Mouse (Mus musculus): ENCODE results near the gene Fam192a. TPM values are rescaled to one million over a fixed set of nuclear protein-coding genes. Genes with fewer than 3 reads are reported as not detected.

The Fam192a gene
- polyA plus RNA-seq, 1 experiment from 2014 or later: 40.9 TPM

- TF ChIP-seq CTCF (IDR thresholded peaks at IDR 0.05) (no peak), EP300 (IDR thresholded peaks at IDR 0.05) (no peak)
- H3K36me3 ChIP-seq (ENCODE audit: insufficient read depth, low read length): peaks cover 36% of the 10 kb centered on the region; the same call in 1 of the 2 replicates
- no peak overlapping the region for H3K27ac ChIP-seq (ENCODE audit: low read length)
- no peak for ATAC-seq
- no peak overlapping the region for H3K4me2 ChIP-seq (replicated peaks; ENCODE audit: low read depth, low read length)
- H3K4me1 ChIP-seq (ENCODE audit: insufficient read depth, low read depth, low read length): no peaks in the 10 kb centered on the region
- H3K9me3 ChIP-seq (ENCODE audit: low read length): no peaks in the 10 kb centered on the region
- WGBS: 85% methylated on average over 7 of the region's 7 CpGs
- DNase-seq (ENCODE audit: low spot score): no peak
- H3K27me3 ChIP-seq (replicated peaks; ENCODE audit: insufficient read depth, low read length): no peaks in the 10 kb centered on the region
- H3K9ac ChIP-seq (replicated peaks; ENCODE audit: low read depth): no peak overlapping the region
- no peak overlapping the region for H3K4me3 ChIP-seq (ENCODE audit: low read depth, low read length)
These were observed 19.8 kb downstream of the Fam192a start for GRCm38 (mm10) chr8:94581820-94582483.

DNA sequence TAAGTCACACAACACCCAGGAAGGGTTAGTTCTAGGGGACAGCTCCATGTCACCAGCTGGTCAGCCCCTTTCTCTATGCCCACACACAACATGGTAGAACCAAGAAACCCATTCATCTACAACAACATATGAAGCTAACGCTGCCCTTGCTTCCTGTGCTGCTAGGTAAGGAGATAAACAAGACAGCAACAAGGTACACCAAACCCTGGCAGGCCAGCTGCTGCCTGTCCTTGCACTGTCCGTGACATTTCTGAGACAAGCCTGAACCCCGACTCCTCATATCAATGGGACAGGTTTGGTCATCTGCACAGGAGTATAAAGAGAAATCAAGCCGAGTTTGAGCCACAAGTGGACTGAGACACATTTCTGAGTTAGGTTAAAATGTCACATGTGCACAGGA, 26.6 kb downstream of the Fam192a start:
- Histone ChIP-seq H3K4me2 (replicated peaks; ENCODE audit: low read depth, low read length) (no peak overlapping the region), H3K9me3 (ENCODE audit: low read length) (no peaks in the 10 kb centered on the region), H3K9ac (replicated peaks; ENCODE audit: low read depth) (no peak overlapping the region), H3K4me3 (ENCODE audit: low read depth, low read length) (no peak overlapping the region), H3K27ac (ENCODE audit: low read length) (no peak overlapping the region), H3K27me3 (replicated peaks; ENCODE audit: insufficient read depth, low read length) (no peaks in the 10 kb centered on the region), H3K36me3 (ENCODE audit: insufficient read depth, low read length) (peaks cover 30% of the 10 kb centered on the region; the same call in 1 of the 2 replicates), H3K4me1 (ENCODE audit: insufficient read depth, low read depth, low read length) (no peaks in the 10 kb centered on the region)
- DNase-seq (ENCODE audit: low spot score) (no peak), ATAC-seq (no peak)
- no peak for TF ChIP-seq EP300 (IDR thresholded peaks at IDR 0.05)
- TF ChIP-seq CTCF (IDR thresholded peaks at IDR 0.05): no peak
- 87% methylated on average over 4 of the region's 4 CpGs for WGBS

DNA sequence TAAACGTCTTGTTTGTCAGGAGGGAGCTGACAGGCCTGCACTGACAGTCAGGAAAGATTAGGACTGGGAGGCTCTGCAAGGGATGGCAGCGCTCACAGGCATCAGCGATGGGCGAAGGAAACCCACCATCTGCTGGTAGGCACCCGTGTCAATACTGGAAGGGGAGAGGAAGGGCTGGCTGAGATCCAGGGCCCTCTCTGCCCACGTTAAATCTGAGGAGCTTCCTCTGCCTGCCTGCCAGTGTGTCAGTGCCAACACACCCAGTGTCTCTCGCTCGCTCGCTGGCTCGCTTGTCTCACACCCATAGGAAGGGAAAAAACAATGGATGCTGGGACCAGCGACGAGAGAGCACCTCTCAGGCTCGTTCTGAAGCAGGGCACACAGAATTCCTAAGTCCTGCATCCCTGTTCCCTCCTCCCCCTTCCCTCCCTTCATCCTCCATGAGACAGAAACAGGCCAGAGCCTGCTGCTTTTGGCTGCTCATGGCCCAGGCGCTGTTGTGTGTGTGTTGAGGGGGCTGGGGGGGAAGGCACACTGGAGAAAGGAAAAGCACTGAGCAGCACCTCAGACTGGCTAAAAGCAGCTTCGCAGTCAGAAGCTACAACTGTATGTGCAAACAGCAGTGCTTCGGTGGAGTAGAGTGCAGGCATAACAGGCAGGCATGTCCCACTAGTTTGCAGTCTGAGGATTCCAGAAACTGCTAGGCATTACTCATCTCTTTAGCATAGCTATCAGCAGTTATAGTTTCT, 27.5 kb downstream of the Fam192a start:
- TF ChIP-seq CTCF (IDR thresholded peaks at IDR 0.05): no peak
- TF ChIP-seq EP300 (IDR thresholded peaks at IDR 0.05): no peak
- Histone ChIP-seq H3K9me3 (ENCODE audit: low read length) (no peaks in the 10 kb centered on the region), H3K27ac (ENCODE audit: low read length) (no peak overlapping the region), H3K4me2 (replicated peaks; ENCODE audit: low read depth, low read length) (no peak overlapping the region), H3K4me1 (ENCODE audit: insufficient read depth, low read depth, low read length) (no peaks in the 10 kb centered on the region), H3K36me3 (ENCODE audit: insufficient read depth, low read length) (peaks cover 30% of the 10 kb centered on the region; the same call in 1 of the 2 replicates), H3K9ac (replicated peaks; ENCODE audit: low read depth) (no peak overlapping the region), H3K4me3 (ENCODE audit: low read depth, low read length) (no peak overlapping the region), H3K27me3 (replicated peaks; ENCODE audit: insufficient read depth, low read length) (no peaks in the 10 kb centered on the region)
- no peak for DNase-seq (ENCODE audit: low spot score)
- 79% methylated on average over 15 of the region's 16 CpGs for WGBS
- ATAC-seq: no peak

- H3K9me3 ChIP-seq (ENCODE audit: low read length): no peaks in the 10 kb centered on the region
- H3K4me3 ChIP-seq (ENCODE audit: low read depth, low read length): no peak overlapping the region
- no peak overlapping the region for H3K9ac ChIP-seq (replicated peaks; ENCODE audit: low read depth)
- ATAC-seq (no peak; the same call in 1 of the 2 replicates), DNase-seq (ENCODE audit: low spot score) (peak; percentile 25)
- no peaks in the 10 kb centered on the region for H3K4me1 ChIP-seq (ENCODE audit: insufficient read depth, low read depth, low read length)
- H3K27me3 ChIP-seq (replicated peaks; ENCODE audit: insufficient read depth, low read length): no peaks in the 10 kb centered on the region
- peaks cover 22% of the 10 kb centered on the region; the same call in 1 of the 2 replicates for H3K36me3 ChIP-seq (ENCODE audit: insufficient read depth, low read length)
- TF ChIP-seq EP300 (IDR thresholded peaks at IDR 0.05) (no peak), CTCF (IDR thresholded peaks at IDR 0.05) (no peak)
- H3K27ac ChIP-seq (ENCODE audit: low read length): no peak overlapping the region
- WGBS: 59% methylated on average over 2 of the region's 2 CpGs
- no peak overlapping the region for H3K4me2 ChIP-seq (replicated peaks; ENCODE audit: low read depth, low read length)
These were observed 29.9 kb downstream of the Fam192a start for GRCm38 (mm10) chr8:94571896-94572295.

DNA sequence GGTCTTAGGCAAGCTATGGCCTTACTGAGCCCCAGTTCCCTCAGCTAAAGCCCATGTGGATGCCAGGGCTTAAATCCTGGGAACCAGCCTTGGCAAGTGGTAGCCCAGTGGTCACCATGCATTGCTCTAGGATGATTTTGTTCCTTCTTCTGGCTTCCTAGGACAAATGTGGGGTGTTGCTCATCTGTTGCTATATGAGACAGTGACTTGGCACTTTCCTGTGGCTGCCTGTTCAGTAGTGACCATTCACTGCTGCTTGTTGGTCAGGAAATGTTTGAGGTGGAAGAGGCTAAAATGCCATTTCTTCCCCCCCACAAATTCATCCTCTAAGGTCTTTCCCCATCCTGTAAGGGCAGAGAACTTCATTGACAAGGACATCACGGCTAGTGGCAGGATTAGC, 32.4 kb downstream of the Fam192a start:
- 80% methylated on average over 1 of the region's 1 CpGs for WGBS
- no peaks in the 10 kb centered on the region for H3K4me1 ChIP-seq (ENCODE audit: insufficient read depth, low read depth, low read length)
- H3K27me3 ChIP-seq (replicated peaks; ENCODE audit: insufficient read depth, low read length): no peaks in the 10 kb centered on the region
- no peak overlapping the region for H3K4me3 ChIP-seq (ENCODE audit: low read depth, low read length)
- DNase-seq (ENCODE audit: low spot score) (no peak), ATAC-seq (no peak)
- no peak overlapping the region for H3K4me2 ChIP-seq (replicated peaks; ENCODE audit: low read depth, low read length)
- no peak overlapping the region for H3K27ac ChIP-seq (ENCODE audit: low read length)
- H3K9ac ChIP-seq (replicated peaks; ENCODE audit: low read depth): no peak overlapping the region
- TF ChIP-seq CTCF (IDR thresholded peaks at IDR 0.05) (no peak), EP300 (IDR thresholded peaks at IDR 0.05) (no peak)
- H3K36me3 ChIP-seq (ENCODE audit: insufficient read depth, low read length): peaks cover 12% of the 10 kb centered on the region; the same call in 1 of the 2 replicates
- H3K9me3 ChIP-seq (ENCODE audit: low read length): no peaks in the 10 kb centered on the region

- Histone ChIP-seq H3K4me3 (ENCODE audit: low read depth, low read length) (no peak overlapping the region), H3K27ac (ENCODE audit: low read length) (no peak overlapping the region), H3K36me3 (ENCODE audit: insufficient read depth, low read length) (no peaks in the 10 kb centered on the region), H3K9ac (replicated peaks; ENCODE audit: low read depth) (no peak overlapping the region), H3K27me3 (replicated peaks; ENCODE audit: insufficient read depth, low read length) (no peaks in the 10 kb centered on the region), H3K9me3 (ENCODE audit: low read length) (no peaks in the 10 kb centered on the region), H3K4me2 (replicated peaks; ENCODE audit: low read depth, low read length) (no peak overlapping the region), H3K4me1 (ENCODE audit: insufficient read depth, low read depth, low read length) (no peaks in the 10 kb centered on the region)
- 86% methylated on average over 8 of the region's 8 CpGs for WGBS
- DNase-seq (ENCODE audit: low spot score): no peak
- ATAC-seq: no peak
- TF ChIP-seq CTCF (IDR thresholded peaks at IDR 0.05) (no peak), EP300 (IDR thresholded peaks at IDR 0.05) (no peak)
These were observed 33.7 kb downstream of the Fam192a start for GRCm38 (mm10) chr8:94568098-94568497.

All from lung, postnatal 0 days (tissue).